Mouse (Mus musculus): ENCODE measurements around the gene Cox17.
"Not testable (repeated sequence)": the region's sequence is repeated elsewhere in the genome, so short reads cannot be mapped to it uniquely, and the experiment has no call there.

The Cox17 gene

GRCm38 (mm10) chr16:38346529-38347325 lies at the start of gene Cox17, which contains the start of gene Gm21987:
Gene Cox17, plus strand, starts transcription at chr16:38346991.
Gene Gm21987, plus strand, starts transcription at chr16:38347040.
- peak; percentile 85 for DNase-seq (ENCODE audit: low spot score)

- no peak for DNase-seq (ENCODE audit: low spot score)
These were observed 48.4 kb upstream of the Cox17 start for GRCm38 (mm10) chr16:38298410-38298809.

- no peak for DNase-seq (ENCODE audit: low spot score)
These were observed 44.4 kb upstream of the Cox17 start for GRCm38 (mm10) chr16:38302367-38302766.

GRCm38 (mm10) chr16:38304460-38305194 lies 42.2 kb upstream of the Cox17 start:
- DNase-seq (ENCODE audit: low spot score), result peak; percentile 47

GRCm38 (mm10) chr16:38306571-38307220 lies 40.1 kb upstream of the Cox17 start:
- no peak for DNase-seq (ENCODE audit: low spot score)

- DNase-seq (ENCODE audit: low spot score), result no peak
These were observed 39.6 kb upstream of the Cox17 start for GRCm38 (mm10) chr16:38307221-38307605.

GRCm38 (mm10) chr16:38307651-38308050 lies 39.1 kb upstream of the Cox17 start:
- no peak for DNase-seq (ENCODE audit: low spot score)

- no peak for DNase-seq (ENCODE audit: low spot score)
These were observed 38.6 kb upstream of the Cox17 start for GRCm38 (mm10) chr16:38308195-38308594.

- DNase-seq (ENCODE audit: low spot score), result no peak
These were observed 28.3 kb upstream of the Cox17 start for GRCm38 (mm10) chr16:38318492-38318891.

GRCm38 (mm10) chr16:38319087-38319486 lies 27.7 kb upstream of the Cox17 start:
- DNase-seq (ENCODE audit: low spot score), result no peak

- DNase-seq (ENCODE audit: low spot score), result peak; percentile 13
These were observed 25.3 kb upstream of the Cox17 start for GRCm38 (mm10) chr16:38321452-38321935.

- DNase-seq (ENCODE audit: low spot score), result no peak
These were observed 22.5 kb upstream of the Cox17 start for GRCm38 (mm10) chr16:38324311-38324710.

GRCm38 (mm10) chr16:38326778-38327397 lies 19.9 kb upstream of the Cox17 start:
- no peak for DNase-seq (ENCODE audit: low spot score)

- DNase-seq (ENCODE audit: low spot score), result no peak
These were observed 17.5 kb upstream of the Cox17 start for GRCm38 (mm10) chr16:38329340-38329739.

GRCm38 (mm10) chr16:38334431-38334830 lies 12.4 kb upstream of the Cox17 start:
- DNase-seq (ENCODE audit: low spot score), result no peak

GRCm38 (mm10) chr16:38338077-38338476 lies 8.7 kb upstream of the Cox17 start:
- DNase-seq (ENCODE audit: low spot score), result not testable (repeated sequence)

GRCm38 (mm10) chr16:38341396-38342324 lies 5.1 kb upstream of the Cox17 start, which contains the start of gene Maats1:
Gene Maats1, minus strand, starts transcription at chr16:38342143.
- DNase-seq (ENCODE audit: low spot score), result peak; percentile 79

- no peak for DNase-seq (ENCODE audit: low spot score)
These were observed 1.7 kb upstream of the Cox17 start for GRCm38 (mm10) chr16:38344941-38345725.

GRCm38 (mm10) chr16:38347588-38347987 lies 797 bp downstream of the Cox17 start:
- DNase-seq (ENCODE audit: low spot score), result no peak

GRCm38 (mm10) chr16:38348217-38348761 lies 1.5 kb downstream of the Cox17 start:
- no peak for DNase-seq (ENCODE audit: low spot score)
